ENCODE assay signal across 8 mouse cellular contexts in genomic region chr16:36934131-36934840, GRCm38 (mm10). TPM values are rescaled to one million over a fixed set of nuclear protein-coding genes. Genes with fewer than 3 reads are reported as not detected.
DNase-seq lines count a peak whose midpoint lies in the region; ATAC-seq and TF ChIP-seq lines count a peak whose summit lies in the region.

No protein-coding gene starts in this region.

- 0 out of 2 replicates have a peak overlapping the region, but pooled peaks have one; percentile 18 for H3K27ac ChIP-seq in limb, embryonic 12.5 days
- no peak overlapping the region for H3K27ac ChIP-seq in limb, embryonic 10.5 days
- peak overlapping the region; percentile 72 for H3K27ac ChIP-seq in intestine, postnatal 0 days (ENCODE audit: low read depth, low read length)
- no peak overlapping the region for H3K27ac ChIP-seq in midbrain, embryonic 11.5 days (ENCODE audit: low read depth, low read length)
- H3K27ac ChIP-seq in layer of hippocampus, adult 2 months: no peak overlapping the region

- no peak overlapping the region for H3K4me2 ChIP-seq in limb, embryonic 12.5 days
- peak overlapping the region; percentile 40 for H3K4me2 ChIP-seq in intestine, postnatal 0 days (replicated peaks; ENCODE audit: low read depth)
- no peak overlapping the region for H3K4me2 ChIP-seq in midbrain, embryonic 11.5 days

- H3K4me1 ChIP-seq in limb, embryonic 12.5 days (replicated peaks): peaks cover 6% of the 10 kb centered on the region
- peaks cover 18% of the 10 kb centered on the region; the same call in 1 of the 2 replicates for H3K4me1 ChIP-seq in limb, embryonic 10.5 days
- H3K4me1 ChIP-seq in intestine, postnatal 0 days (replicated peaks; ENCODE audit: control insufficient read depth, insufficient read depth, low read length): no peaks in the 10 kb centered on the region
- H3K4me1 ChIP-seq in midbrain, embryonic 11.5 days (ENCODE audit: control insufficient read depth, insufficient read depth, low read length): no peaks in the 10 kb centered on the region

- H3K4me3 ChIP-seq in limb, embryonic 12.5 days (replicated peaks): no peak overlapping the region
- no peak overlapping the region for H3K4me3 ChIP-seq in limb, embryonic 10.5 days
- H3K4me3 ChIP-seq in intestine, postnatal 0 days (ENCODE audit: low read depth, low read length): no peak overlapping the region
- no peak overlapping the region for H3K4me3 ChIP-seq in midbrain, embryonic 11.5 days (ENCODE audit: low read depth, low read length)
- H3K4me3 ChIP-seq in layer of hippocampus, adult 2 months: no peak overlapping the region

- DNase-seq in limb, embryonic 10.5 days (ENCODE audit: low spot score): no peak
- DNase-seq in adrenal gland, postnatal 36 days: peak; percentile 21 to 46
- peak; percentile 53 for DNase-seq in naive thymus-derived CD4-positive, alpha-beta T cell, adult 2 months (ENCODE audit: low read depth)
- DNase-seq in frontal cortex, postnatal 14 days (ENCODE audit: low spot score in 2 of 2): no peak
- no peak for DNase-seq in midbrain, embryonic 11.5 days (ENCODE audit: low spot score, missing footprints)
- no peak for DNase-seq in layer of hippocampus, adult 2 months (ENCODE audit: low spot score in 2 of 2)

- H3K9me3 ChIP-seq in limb, embryonic 12.5 days: no peaks in the 10 kb centered on the region
- H3K9me3 ChIP-seq in limb, embryonic 10.5 days (replicated peaks): no peaks in the 10 kb centered on the region
- no peaks in the 10 kb centered on the region for H3K9me3 ChIP-seq in intestine, postnatal 0 days (ENCODE audit: control insufficient read depth)
- no peaks in the 10 kb centered on the region for H3K9me3 ChIP-seq in midbrain, embryonic 11.5 days (ENCODE audit: control insufficient read depth, low read length)

- WGBS in limb, embryonic 12.5 days: 64% methylated on average over 6 of the region's 6 CpGs
- WGBS in limb, embryonic 10.5 days: 73% methylated on average over 6 of the region's 6 CpGs
- WGBS in intestine, postnatal 0 days: 24% methylated on average over 6 of the region's 6 CpGs
- 84% methylated on average over 6 of the region's 6 CpGs for WGBS in midbrain, embryonic 11.5 days

- TF ChIP-seq CTCF in intestine, postnatal 0 days (IDR thresholded peaks at IDR 0.05; ENCODE audit: low read depth): no peak
- TF ChIP-seq CTCF in layer of hippocampus, adult 2 months (conservative IDR thresholded peaks at IDR 0.05): no peak

- peaks cover 41% of the 10 kb centered on the region for H3K36me3 ChIP-seq in limb, embryonic 12.5 days
- H3K36me3 ChIP-seq in limb, embryonic 10.5 days: peaks cover 40% of the 10 kb centered on the region
- peaks cover 38% of the 10 kb centered on the region for H3K36me3 ChIP-seq in intestine, postnatal 0 days (ENCODE audit: control insufficient read depth, insufficient read depth)
- peaks cover 6% of the 10 kb centered on the region for H3K36me3 ChIP-seq in midbrain, embryonic 11.5 days (ENCODE audit: control insufficient read depth, insufficient read depth, low read length)

- no peaks in the 10 kb centered on the region for H3K27me3 ChIP-seq in limb, embryonic 12.5 days
- no peaks in the 10 kb centered on the region for H3K27me3 ChIP-seq in limb, embryonic 10.5 days (ENCODE audit: low read depth, poor library complexity, severe bottlenecking)
- H3K27me3 ChIP-seq in intestine, postnatal 0 days (replicated peaks; ENCODE audit: control insufficient read depth, insufficient read depth, low read length): no peaks in the 10 kb centered on the region
- no peaks in the 10 kb centered on the region for H3K27me3 ChIP-seq in midbrain, embryonic 11.5 days (ENCODE audit: control insufficient read depth, insufficient read depth, low read length)

- no peak overlapping the region for H3K9ac ChIP-seq in limb, embryonic 12.5 days (replicated peaks)
- H3K9ac ChIP-seq in intestine, postnatal 0 days (ENCODE audit: low read depth, low read length): no peak overlapping the region
- H3K9ac ChIP-seq in midbrain, embryonic 11.5 days (ENCODE audit: low read length): no peak overlapping the region

- no peak for ATAC-seq in limb, embryonic 12.5 days (ENCODE audit: insufficient number of reproducible peaks, insufficient read depth, low FRiP score, low TSS enrichment, low read depth)
- ATAC-seq in intestine, postnatal 0 days: peak; percentile 71
- no peak for ATAC-seq in midbrain, embryonic 11.5 days (ENCODE audit: low FRiP score)

RNA-seq across cellular contexts. Expression of gene Hcls1, which starts 0.5 kb away (rescaled TPM):
- polyA plus RNA-seq in limb, embryonic 12.5 days (2016; fragmentation: Nextera tagmentation; extraction: Ambion mirVana): 2.7 and 3.2 TPM in 2 replicates
- polyA plus RNA-seq in limb, embryonic 10.5 days (2016; fragmentation: Nextera tagmentation; extraction: Ambion mirVana): 2.0 and 2.3 TPM in 2 replicates
- total RNA-seq in adrenal gland, postnatal 36 days (2021): 10 to 100 TPM; 10.4 to 11.7 TPM
- 16.1 and 18.7 TPM in 2 replicates for polyA plus RNA-seq in intestine, postnatal 0 days (2015; fragmentation: Nextera tagmentation; extraction: Ambion mirVana)
- 1.1 TPM in 2 replicates for polyA plus RNA-seq in midbrain, embryonic 11.5 days (2014; fragmentation: Nextera tagmentation; extraction: Ambion mirVana)
- total RNA-seq in layer of hippocampus, adult 2 months (2021): 1 to 10 TPM; 3.6 to 4.4 TPM

RNA-seq across cellular contexts. Expression of gene Fbxo40, which starts 56.0 kb away (rescaled TPM):
- polyA plus RNA-seq in limb, embryonic 12.5 days (2016; fragmentation: Nextera tagmentation; extraction: Ambion mirVana): 0.08 and 0.12 TPM in 2 replicates
- 0.28 and 0.78 TPM in 2 replicates for polyA plus RNA-seq in limb, embryonic 10.5 days (2016; fragmentation: Nextera tagmentation; extraction: Ambion mirVana)
- total RNA-seq in adrenal gland, postnatal 36 days (2021): under 1 TPM; 0.13 to 0.20 TPM
- 0.03 TPM in 1 of 2 replicates, not detected in the other for polyA plus RNA-seq in intestine, postnatal 0 days (2015; fragmentation: Nextera tagmentation; extraction: Ambion mirVana)
- polyA plus RNA-seq in midbrain, embryonic 11.5 days (2014; fragmentation: Nextera tagmentation; extraction: Ambion mirVana): 0.03 TPM in 1 of 2 replicates, not detected in the other
- total RNA-seq in layer of hippocampus, adult 2 months (2021): not detected

RNA-seq across cellular contexts. Expression of gene Golgb1, which starts 59.3 kb away (rescaled TPM):
- polyA plus RNA-seq in limb, embryonic 12.5 days (2016; fragmentation: Nextera tagmentation; extraction: Ambion mirVana): 88.7 and 91.6 TPM in 2 replicates
- polyA plus RNA-seq in limb, embryonic 10.5 days (2016; fragmentation: Nextera tagmentation; extraction: Ambion mirVana): 59.4 and 72.0 TPM in 2 replicates
- total RNA-seq in adrenal gland, postnatal 36 days (2021): 10 to 100 TPM; 82.8 to 91.6 TPM
- polyA plus RNA-seq in intestine, postnatal 0 days (2015; fragmentation: Nextera tagmentation; extraction: Ambion mirVana): 73.7 and 82.0 TPM in 2 replicates
- polyA plus RNA-seq in midbrain, embryonic 11.5 days (2014; fragmentation: Nextera tagmentation; extraction: Ambion mirVana): 78.4 and 84.6 TPM in 2 replicates
- 10 to 100 TPM; 67.6 to 75.6 TPM for total RNA-seq in layer of hippocampus, adult 2 months (2021)

RNA-seq across cellular contexts. Expression of gene Eaf2, which starts 59.5 kb away (rescaled TPM):
- 1.1 and 1.7 TPM in 2 replicates for polyA plus RNA-seq in limb, embryonic 12.5 days (2016; fragmentation: Nextera tagmentation; extraction: Ambion mirVana)
- polyA plus RNA-seq in limb, embryonic 10.5 days (2016; fragmentation: Nextera tagmentation; extraction: Ambion mirVana): 1.1 and 1.7 TPM in 2 replicates
- 1 to 10 TPM in 1 of 2 experiments, under 1 TPM in 1; 0.56 to 1.6 TPM for total RNA-seq in adrenal gland, postnatal 36 days (2021)
- polyA plus RNA-seq in intestine, postnatal 0 days (2015; fragmentation: Nextera tagmentation; extraction: Ambion mirVana): 1.0 and 1.1 TPM in 2 replicates
- polyA plus RNA-seq in midbrain, embryonic 11.5 days (2014; fragmentation: Nextera tagmentation; extraction: Ambion mirVana): 0.86 and 1.9 TPM in 2 replicates
- 1 to 10 TPM; 1.7 to 3.4 TPM for total RNA-seq in layer of hippocampus, adult 2 months (2021)

Comparison
In these comparisons a context has a peak if more than half of its experiments do, and no peak if none do; other contexts are left out.
1. H3K27ac ChIP-seq: peak in limb, embryonic 12.5 days (single experiment) and intestine, postnatal 0 days (single experiment); none in limb, embryonic 10.5 days (single experiment), midbrain, embryonic 11.5 days (single experiment) and layer of hippocampus, adult 2 months (single experiment).
2. DNase-seq: peak in adrenal gland, postnatal 36 days (2 of 2) and naive thymus-derived CD4-positive, alpha-beta T cell, adult 2 months (single experiment); none in limb, embryonic 10.5 days (single experiment), frontal cortex, postnatal 14 days (0 of 2), midbrain, embryonic 11.5 days (single experiment) and layer of hippocampus, adult 2 months (0 of 2).